Mouse (Mus musculus) cerebellum, postnatal 25 days (tissue): ENCODE data around the gene Grin2d.
A peak's percentile ranks its signal among the peaks of the same experiment; 100 is the strongest.

Experiments
- DNase-seq, 2 experiments: peaks; one replicate each; pipeline ENCODE4 v3.0.0; 2021; ENCODE audit warnings: mixed read lengths in 2 of 2

Grin2d gene

GRCm38 (mm10) chr7:45897258-45897757, 19.1 kb upstream of the Grin2d start:
- peak; percentile 72 to 73 for DNase-seq

- DNase-seq, result peak; percentile 96 to 98
Observed at GRCm38 (mm10) chr7:45896517-45897257, 18.5 kb upstream of the Grin2d start, which contains the start of the genes Syngr4 and Tmem143. TSS of gene Syngr4 (minus strand) at chr7:45896714. TSS of gene Tmem143 (plus strand) at chr7:45896941.

- no peak for DNase-seq
Observed at GRCm38 (mm10) chr7:45895931-45896516, 17.8 kb upstream of the Grin2d start.

GRCm38 (mm10) chr7:45892651-45893050, 14.5 kb upstream of the Grin2d start:
- no peak for DNase-seq

GRCm38 (mm10) chr7:45887246-45887645, 9.1 kb upstream of the Grin2d start:
- DNase-seq, result no peak

GRCm38 (mm10) chr7:45881011-45881410, 2.8 kb upstream of the Grin2d start:
- DNase-seq, result no peak

GRCm38 (mm10) chr7:45880531-45880930, 2.4 kb upstream of the Grin2d start:
- DNase-seq, result no peak

GRCm38 (mm10) chr7:45876895-45877294, 1.3 kb downstream of the Grin2d start:
- no peak for DNase-seq

GRCm38 (mm10) chr7:45873061-45873947, 4.9 kb downstream of the Grin2d start:
- DNase-seq, result peak; percentile 74 to 78

GRCm38 (mm10) chr7:45872624-45873023, 5.6 kb downstream of the Grin2d start, which contains the start of gene Kdelr1:
TSS of gene Kdelr1 (plus strand) at chr7:45872772.
- peak; percentile 92 to 94 for DNase-seq

- DNase-seq, result peak in 1 of 2 experiments; percentile 37
Observed at GRCm38 (mm10) chr7:45870282-45871058, 7.7 kb downstream of the Grin2d start.

GRCm38 (mm10) chr7:45869787-45870186, 8.4 kb downstream of the Grin2d start:
- DNase-seq, result peak in 1 of 2 experiments; percentile 31

GRCm38 (mm10) chr7:45869107-45869670, 9.0 kb downstream of the Grin2d start:
- DNase-seq, result no peak

GRCm38 (mm10) chr7:45867871-45868270, 10.3 kb downstream of the Grin2d start:
- no peak for DNase-seq

GRCm38 (mm10) chr7:45865925-45866910, 12.0 kb downstream of the Grin2d start:
- peak; percentile 76 to 88 for DNase-seq

- no peak for DNase-seq
Observed at GRCm38 (mm10) chr7:45864435-45864834, 13.7 kb downstream of the Grin2d start.

GRCm38 (mm10) chr7:45862804-45863203, 15.4 kb downstream of the Grin2d start:
- DNase-seq, result no peak

GRCm38 (mm10) chr7:45859008-45859407, 19.2 kb downstream of the Grin2d start:
- no peak for DNase-seq

- DNase-seq, result peak; percentile 71 to 72
Observed at GRCm38 (mm10) chr7:45856950-45857901, 21.0 kb downstream of the Grin2d start.
